Mouse (Mus musculus) heart, postnatal 0 days (tissue): Measurements from ENCODE around the gene Efna2.

Source experiments
- CTCF ChIP-seq: IDR thresholded peaks from 2 replicates; pipeline ENCODE4 v1.5.1; 2016; ENCODE audit warnings: antibody characterized with exemption, control low read depth, low read depth
- EP300 ChIP-seq: IDR thresholded peaks from 2 replicates; pipeline ENCODE4 v1.6.1; 2016; ENCODE audit warnings: antibody characterized with exemption, low read depth

GRCm38 (mm10) chr10:80194441-80194840, 15.2 kb downstream of the Efna2 start:
- TF ChIP-seq CTCF (no peak), EP300 (no peak)
